Mouse (Mus musculus) limb, embryonic 11.5 days (tissue): ENCODE data around the gene Tmem89. TPM values are rescaled to one million over a fixed set of nuclear protein-coding genes. Genes with fewer than 3 reads are reported as not detected.
A peak's percentile ranks its signal among the peaks of the same experiment; 100 is the strongest.

Experiments used
- ATAC-seq: fragments of 200-750 bp; cut with Nextera tagmentation; 2 replicates; pipeline ENCODE4 v1.8.0; 2017; ENCODE audit warnings: low read depth; ENCODE audit not compliant: insufficient number of reproducible peaks, low FRiP score, low TSS enrichment
- DNase-seq: peaks from one replicate; pipeline ENCODE4 v3.0.0-alpha.2; 2015; ENCODE audit warnings: low spot score
- H3K27ac ChIP-seq: fragments of 300-500 bp; sonication (generic); replicated peaks from 2 replicates; pipeline ENCODE4 v1.5.1; 2014; ENCODE audit warnings: low read depth, mild to moderate bottlenecking, low read length
- H3K27me3 ChIP-seq: fragments of 300-500 bp; sonication (generic); 2 replicates; pipeline ENCODE4 v1.6.1; 2014; ENCODE audit warnings: mild to moderate bottlenecking, low read length, mixed read lengths; ENCODE audit not compliant: control insufficient read depth, insufficient read depth
- H3K36me3 ChIP-seq: fragments of 300-500 bp; sonication (generic); 2 replicates; pipeline ENCODE4 v1.6.1; 2014; ENCODE audit warnings: mild to moderate bottlenecking, low read length, moderate library complexity, mixed read lengths; ENCODE audit not compliant: control insufficient read depth, insufficient read depth
- H3K4me1 ChIP-seq: fragments of 300-500 bp; sonication (generic); 2 replicates; pipeline ENCODE4 v1.6.1; 2014; ENCODE audit warnings: low read length, mixed read lengths; ENCODE audit not compliant: control insufficient read depth, insufficient read depth
- H3K4me2 ChIP-seq: fragments of 300-500 bp; sonication (generic); 2 replicates; pipeline ENCODE4 v1.6.1; 2014; ENCODE audit warnings: low read depth, mild to moderate bottlenecking, moderate library complexity; ENCODE audit not compliant: severe bottlenecking
- H3K4me3 ChIP-seq: fragments of 300-500 bp; sonication (generic); 2 replicates; pipeline ENCODE4 v1.5.1; 2014; ENCODE audit warnings: low read depth, low read length
- H3K9ac ChIP-seq: fragments of 300-500 bp; sonication (generic); 2 replicates; pipeline ENCODE4 v1.6.1; 2014; ENCODE audit warnings: mild to moderate bottlenecking, low read length
- H3K9me3 ChIP-seq: fragments of 300-500 bp; sonication (generic); 2 replicates; pipeline ENCODE4 v1.6.1; 2016; ENCODE audit warnings: low read length; ENCODE audit not compliant: control insufficient read depth
- WGBS: fragments of 180-500 bp; shearing (Covaris S2); extraction: QIAGEN DNeasy Blood & Tissue Kit; methylation state at CpG from one replicate; pipeline ENCODE4 v1.1.7; 2014; 5-methylcytosine and 5-hydroxymethylcytosine counted together
- polyA plus RNA-seq: library from polyadenylated mRNA; unstranded; fragments of >200 nt; fragmentation: Nextera tagmentation; extraction: Ambion mirVana; gene quantifications from 2 replicates; pipeline ENCODE4 v1.2.1, GENCODE M21; 2014

Tmem89 gene
- not detected in 2 replicates for polyA plus RNA-seq

DNA sequence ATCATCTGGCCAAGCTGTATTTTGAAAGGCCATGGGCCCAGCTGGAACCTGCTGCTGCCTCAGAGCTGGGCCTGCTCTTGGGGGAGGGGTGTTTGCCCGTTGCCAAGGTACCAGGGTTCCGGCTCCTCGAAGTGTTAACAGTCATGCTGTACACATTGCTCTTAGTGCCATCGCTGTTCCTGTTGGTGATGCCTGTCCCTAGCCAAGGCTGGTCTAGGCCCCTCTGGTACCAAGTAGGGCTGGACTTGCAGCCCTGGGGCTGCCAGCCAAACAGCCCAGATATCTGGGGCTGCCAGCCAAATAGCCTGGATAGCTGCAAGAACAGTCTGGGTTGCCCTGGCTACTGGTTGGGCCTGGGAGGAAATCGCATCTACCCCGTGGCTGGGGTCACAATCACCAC lies at the start of gene Tmem89:
TSS of gene Tmem89 (plus strand) at position 129 of the 400 bp plus-strand sequence.
- no peaks in the 10 kb centered on the region for H3K27me3 ChIP-seq
- ATAC-seq (no peak), DNase-seq (no peak)
- H3K4me2 ChIP-seq = no peak within 1 kb of the TSS
- no peaks in the 10 kb centered on the region for H3K9me3 ChIP-seq
- no peak within 1 kb of the TSS; the same call in 1 of the 2 replicates for H3K9ac ChIP-seq
- no peak within 1 kb of the TSS for H3K4me3 ChIP-seq
- WGBS = 84% methylated on average over 6 of the region's 6 CpGs
- no peaks in the 10 kb centered on the region for H3K36me3 ChIP-seq
- no peak within 1 kb of the TSS for H3K27ac ChIP-seq
- no peaks in the 10 kb centered on the region for H3K4me1 ChIP-seq

DNA sequence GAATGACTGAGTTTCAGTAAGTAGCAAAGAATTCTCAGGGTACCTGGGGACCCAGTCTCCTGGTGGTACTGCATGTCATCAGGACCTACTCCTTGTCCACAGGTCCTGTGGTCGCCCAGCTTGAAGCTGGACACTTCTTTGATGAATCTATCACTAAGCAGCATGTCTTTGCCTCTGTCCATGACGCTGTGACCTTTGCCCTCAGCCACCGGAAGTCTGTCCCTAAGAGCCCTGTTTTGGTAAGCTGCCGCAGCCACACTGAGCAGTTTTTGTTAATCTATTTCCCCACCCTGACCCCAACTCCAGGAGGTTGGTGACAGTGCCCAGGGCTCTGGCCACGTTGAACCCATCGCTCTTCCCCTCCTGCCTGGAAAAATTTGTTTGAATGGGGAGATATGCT lies 2.1 kb upstream of the Tmem89 start:
- DNase-seq (no peak), ATAC-seq (no peak)
- H3K4me1 ChIP-seq = no peaks in the 10 kb centered on the region
- no peak overlapping the region for H3K9ac ChIP-seq
- WGBS = 71% methylated on average over 6 of the region's 6 CpGs
- H3K4me2 ChIP-seq = no peak overlapping the region
- H3K36me3 ChIP-seq = no peaks in the 10 kb centered on the region
- H3K9me3 ChIP-seq = no peaks in the 10 kb centered on the region
- no peak overlapping the region for H3K4me3 ChIP-seq
- H3K27me3 ChIP-seq = no peaks in the 10 kb centered on the region
- no peak overlapping the region for H3K27ac ChIP-seq

DNA sequence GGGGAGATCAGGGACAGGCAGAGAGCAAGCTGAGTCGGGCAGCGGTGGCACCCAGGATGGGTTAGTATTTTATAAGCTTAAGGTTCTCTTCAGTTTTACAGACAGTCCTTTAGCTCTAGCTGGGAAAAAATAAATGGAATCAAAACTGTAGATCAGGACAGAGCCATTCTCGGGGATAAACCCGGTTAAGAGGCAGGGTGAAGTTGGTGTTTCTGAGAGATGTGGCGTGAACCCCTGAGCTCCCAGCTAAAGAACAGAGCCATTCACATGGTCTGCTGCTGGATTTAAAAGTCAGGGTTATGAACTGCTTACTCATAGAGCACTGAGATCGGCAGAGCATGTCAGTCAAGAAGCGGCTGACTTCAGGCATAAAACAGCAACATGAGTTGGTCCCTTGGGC lies 1.3 kb upstream of the Tmem89 start:
- Histone ChIP-seq H3K9me3 (no peaks in the 10 kb centered on the region), H3K4me1 (no peaks in the 10 kb centered on the region), H3K27ac (no peak overlapping the region), H3K9ac (no peak overlapping the region), H3K4me2 (no peak overlapping the region), H3K27me3 (no peaks in the 10 kb centered on the region), H3K36me3 (no peaks in the 10 kb centered on the region), H3K4me3 (no peak overlapping the region)
- WGBS = 92% methylated on average over 7 of the region's 7 CpGs
- ATAC-seq (no peak), DNase-seq (no peak)

DNA sequence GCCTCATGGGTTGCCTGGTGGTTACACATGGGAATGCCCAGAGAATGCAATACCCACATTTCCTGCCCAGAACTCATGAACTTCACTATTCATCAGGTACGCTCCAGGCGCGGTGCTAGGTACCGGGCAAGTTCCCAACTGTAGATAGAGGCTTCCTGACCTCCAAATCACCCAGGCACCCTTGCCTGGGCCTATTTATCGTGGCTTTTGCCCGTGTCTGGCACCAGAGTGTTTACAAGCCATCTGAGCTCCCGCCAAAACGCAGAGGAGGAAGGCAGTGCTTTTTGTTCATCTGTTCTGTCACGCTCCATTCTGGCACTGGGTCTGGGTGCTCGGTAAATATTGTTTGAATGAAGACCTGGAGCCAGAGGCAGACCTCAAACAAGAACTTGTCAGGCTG lies 798 bp upstream of the Tmem89 start:
- WGBS = 82% methylated on average over 10 of the region's 10 CpGs
- no peak overlapping the region for H3K4me3 ChIP-seq
- H3K27ac ChIP-seq = no peak overlapping the region
- no peak overlapping the region for H3K4me2 ChIP-seq
- DNase-seq = no peak
- no peak overlapping the region for H3K9ac ChIP-seq
- H3K9me3 ChIP-seq = no peaks in the 10 kb centered on the region
- H3K4me1 ChIP-seq = no peaks in the 10 kb centered on the region
- no peak for ATAC-seq
- no peaks in the 10 kb centered on the region for H3K36me3 ChIP-seq
- H3K27me3 ChIP-seq = no peaks in the 10 kb centered on the region

DNA sequence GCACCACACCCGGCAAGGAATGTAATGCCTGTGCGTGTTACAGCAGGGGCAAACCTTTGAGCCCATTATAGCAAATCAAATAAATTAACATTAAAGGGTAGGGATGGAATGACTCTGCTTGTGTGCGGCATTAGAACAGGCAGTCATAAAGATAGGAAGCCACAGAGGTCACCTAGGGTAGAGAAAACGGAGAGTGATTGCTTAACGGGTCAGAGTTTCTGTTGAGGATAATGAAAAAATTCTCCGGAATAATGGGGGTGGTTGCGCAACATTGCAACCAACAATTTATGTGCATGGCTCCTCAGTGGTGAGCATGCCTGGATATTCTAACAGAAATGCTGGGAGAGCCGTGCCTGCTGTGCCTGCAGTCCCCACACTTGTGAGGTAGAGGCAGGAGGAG lies 11.5 kb downstream of the Tmem89 start:
- Histone ChIP-seq H3K9me3 (no peaks in the 10 kb centered on the region), H3K27ac (no peak overlapping the region), H3K27me3 (no peaks in the 10 kb centered on the region), H3K36me3 (no peaks in the 10 kb centered on the region), H3K9ac (no peak overlapping the region), H3K4me1 (no peaks in the 10 kb centered on the region), H3K4me3 (no peak overlapping the region), H3K4me2 (no peak overlapping the region)
- DNase-seq (no peak), ATAC-seq (no peak)
- 56% methylated on average over 8 of the region's 8 CpGs for WGBS

DNA sequence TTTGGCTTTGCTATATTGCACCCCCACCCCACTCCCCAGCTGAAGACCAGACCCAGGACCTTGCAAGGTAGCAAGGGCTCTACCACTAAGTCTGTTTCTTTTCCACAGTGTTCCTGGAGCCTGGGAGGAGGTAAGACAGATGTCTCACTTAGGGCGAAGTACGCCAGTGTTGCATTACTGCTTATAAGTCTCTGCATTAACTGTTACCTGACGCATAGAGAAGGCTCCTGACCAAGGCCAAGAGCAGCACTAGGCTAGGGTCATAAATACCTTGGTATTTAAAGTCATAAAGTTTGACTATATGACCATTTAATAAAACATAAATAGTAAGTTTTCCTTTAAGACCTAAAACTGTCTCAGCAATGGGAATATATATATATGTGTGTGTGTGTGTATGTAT lies 14.0 kb downstream of the Tmem89 start:
- H3K4me1 ChIP-seq = no peaks in the 10 kb centered on the region
- H3K36me3 ChIP-seq = no peaks in the 10 kb centered on the region
- H3K9ac ChIP-seq = no peak overlapping the region
- H3K4me3 ChIP-seq = no peak overlapping the region
- no peak for DNase-seq
- H3K9me3 ChIP-seq = no peaks in the 10 kb centered on the region
- H3K27ac ChIP-seq = no peak overlapping the region
- H3K4me2 ChIP-seq = no peak overlapping the region
- 86% methylated on average over 3 of the region's 3 CpGs for WGBS
- H3K27me3 ChIP-seq = no peaks in the 10 kb centered on the region
- ATAC-seq = no peak

DNA sequence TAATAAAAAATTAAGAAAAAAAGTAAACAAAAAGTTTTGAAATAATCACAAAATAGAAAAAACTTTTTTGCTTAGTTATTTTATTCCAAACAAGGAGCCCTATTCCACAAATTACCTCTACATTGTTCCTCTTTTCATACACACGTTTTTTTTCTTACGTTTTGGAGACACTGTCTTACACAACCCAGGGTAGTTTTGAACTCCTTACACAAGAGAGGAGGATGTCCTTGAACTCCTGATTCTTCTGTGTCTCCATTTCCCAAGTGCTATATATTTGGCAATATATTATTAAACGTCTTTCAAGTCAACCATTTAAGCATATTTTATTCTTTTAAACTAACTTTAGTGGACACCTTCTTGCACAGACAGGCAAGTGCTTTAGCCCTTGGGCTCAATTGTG lies 21.6 kb downstream of the Tmem89 start:
- Histone ChIP-seq H3K27ac (no peak overlapping the region), H3K9ac (no peak overlapping the region), H3K4me1 (no peaks in the 10 kb centered on the region), H3K27me3 (no peaks in the 10 kb centered on the region), H3K4me3 (no peak overlapping the region; the same call in 1 of the 2 replicates), H3K9me3 (no peaks in the 10 kb centered on the region), H3K36me3 (peaks cover 16% of the 10 kb centered on the region), H3K4me2 (no peak overlapping the region)
- 18% methylated on average over 3 of the region's 3 CpGs for WGBS
- ATAC-seq (no peak), DNase-seq (no peak)

DNA sequence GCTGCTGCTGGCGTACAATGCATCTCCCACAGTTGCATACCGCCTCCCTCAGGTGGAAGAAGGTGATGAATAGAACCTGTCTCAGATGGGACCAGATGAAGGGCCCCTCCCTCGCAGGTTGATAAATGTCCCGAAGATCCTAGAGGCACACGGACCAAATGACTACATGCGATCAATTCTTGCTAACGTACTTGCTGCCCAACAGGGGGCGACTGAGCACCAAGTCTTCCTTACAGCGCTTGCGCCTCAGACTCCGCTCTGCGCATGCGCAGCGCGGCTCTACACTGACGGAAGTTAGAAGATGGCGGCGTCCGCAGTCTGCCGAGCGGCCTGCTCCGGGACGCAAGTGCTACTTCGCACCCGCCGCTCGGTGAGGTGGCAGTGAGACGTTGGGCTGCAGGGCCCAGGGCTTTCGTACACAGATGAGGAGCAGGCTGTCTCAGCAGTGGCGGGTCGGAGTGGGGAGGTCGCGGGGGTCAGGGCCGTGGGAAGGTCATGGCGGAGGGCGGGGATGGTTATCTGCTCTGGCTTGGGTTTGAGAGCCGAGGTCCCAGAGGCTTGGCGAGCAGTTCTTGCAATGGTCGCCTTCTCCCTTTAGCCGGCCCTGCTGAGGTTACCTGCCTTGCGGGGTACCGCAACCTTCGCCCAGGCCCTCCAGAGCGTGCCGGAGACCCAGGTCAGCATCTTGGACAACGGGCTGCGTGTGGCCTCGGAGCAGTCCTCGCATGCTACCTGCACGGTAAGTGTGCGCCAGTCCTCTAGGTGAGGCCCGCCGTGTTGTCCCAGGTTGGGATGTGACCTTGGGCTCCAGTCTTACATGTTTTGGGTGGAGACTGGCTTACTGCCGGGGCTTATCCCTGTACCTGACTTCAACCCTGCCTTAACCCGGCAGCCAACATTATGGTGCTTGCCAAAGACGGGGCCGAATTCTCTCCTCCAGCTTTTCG lies 22.3 kb downstream of the Tmem89 start, which contains the start of gene Uqcrc1:
TSS of gene Uqcrc1 (plus strand) at position 216 of the 947 bp plus-strand sequence.
- Histone ChIP-seq H3K4me2 (peak within 1 kb of the TSS; percentile 77), H3K9me3 (no peaks in the 10 kb centered on the region), H3K4me3 (peak within 1 kb of the TSS; percentile 98), H3K36me3 (peaks cover 16% of the 10 kb centered on the region), H3K27ac (no peak within 1 kb of the TSS), H3K27me3 (no peaks in the 10 kb centered on the region), H3K4me1 (no peaks in the 10 kb centered on the region), H3K9ac (peak within 1 kb of the TSS; percentile 89)
- peak; percentile 85 for ATAC-seq
- DNase-seq = peak; percentile 98
- under 1% methylated on average over 57 of the region's 58 CpGs for WGBS
